Mouse (Mus musculus): ENCODE measurements around the gene Acsm5. TPM values are rescaled to one million over a fixed set of nuclear protein-coding genes. Genes with fewer than 3 reads are reported as not detected.
"Not testable (repeated sequence)": the region's sequence is repeated elsewhere in the genome, so short reads cannot be mapped to it uniquely, and the experiment has no call there.

Acsm5 gene
- polyA plus RNA-seq, 1 experiment from 2014 or later, result not detected

DNA sequence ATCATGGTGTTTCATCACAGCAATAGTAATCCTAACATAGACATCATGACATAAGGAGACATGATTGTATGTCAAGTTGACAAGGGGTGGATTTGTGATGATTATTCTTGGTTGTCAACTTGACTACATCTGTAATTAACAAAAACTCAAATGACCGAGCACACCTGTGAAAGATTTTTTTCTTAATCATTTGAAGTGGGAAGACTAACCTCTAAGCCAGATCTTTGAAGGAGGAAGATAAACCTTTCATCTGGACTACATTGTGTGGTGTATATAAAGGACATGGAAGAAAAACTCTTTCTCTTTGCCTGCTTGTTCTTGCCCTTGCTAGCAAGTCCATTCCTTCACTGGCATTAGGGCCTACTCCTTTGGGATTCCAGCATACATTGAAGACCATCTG, 34.8 kb downstream of the Acsm5 start, which contains the start of gene Acsm2:
Gene Acsm2, plus strand, starts transcription at position 301 of the 400 bp plus-strand sequence.
- Histone ChIP-seq H3K36me3 (replicated peaks; ENCODE audit: control insufficient read depth, insufficient read depth, low read depth, low read length) (no peaks in the 10 kb centered on the region), H3K4me2 (ENCODE audit: low read depth, low read length) (no peak within 1 kb of the TSS), H3K9ac (replicated peaks; ENCODE audit: low read length) (no peak within 1 kb of the TSS), H3K27me3 (ENCODE audit: control insufficient read depth, insufficient read depth, low read length) (no peaks in the 10 kb centered on the region), H3K27ac (replicated peaks; ENCODE audit: low read depth, low read length) (no peak within 1 kb of the TSS), H3K4me1 (ENCODE audit: control insufficient read depth, insufficient read depth, low read length) (no peaks in the 10 kb centered on the region), H3K9me3 (replicated peaks; ENCODE audit: control insufficient read depth, low read length) (no peaks in the 10 kb centered on the region), H3K4me3 (ENCODE audit: low read depth, low read length) (no peak within 1 kb of the TSS)
- WGBS, result 75% methylated on average over 1 of the region's 1 CpGs
- ATAC-seq (replicated peaks; ENCODE audit: insufficient number of reproducible peaks, low FRiP score, low TSS enrichment, low read depth), result no peak
- DNase-seq (ENCODE audit: low spot score), result no peak

- H3K36me3 ChIP-seq (replicated peaks; ENCODE audit: control insufficient read depth, insufficient read depth, low read depth, low read length), result no peaks in the 10 kb centered on the region
- H3K4me3 ChIP-seq (ENCODE audit: low read depth, low read length), result no peak overlapping the region
- H3K4me1 ChIP-seq (ENCODE audit: control insufficient read depth, insufficient read depth, low read length), result no peaks in the 10 kb centered on the region
- ATAC-seq (replicated peaks; ENCODE audit: insufficient number of reproducible peaks, low FRiP score, low TSS enrichment, low read depth), result no peak
- DNase-seq (ENCODE audit: low spot score), result no peak
- H3K9ac ChIP-seq (replicated peaks; ENCODE audit: low read length), result no peak overlapping the region
- H3K9me3 ChIP-seq (replicated peaks; ENCODE audit: control insufficient read depth, low read length), result no peaks in the 10 kb centered on the region
- no peak overlapping the region for H3K27ac ChIP-seq (replicated peaks; ENCODE audit: low read depth, low read length)
- H3K4me2 ChIP-seq (ENCODE audit: low read depth, low read length), result no peak overlapping the region
- WGBS, result 91% methylated on average over 3 of the region's 3 CpGs
- no peaks in the 10 kb centered on the region for H3K27me3 ChIP-seq (ENCODE audit: control insufficient read depth, insufficient read depth, low read length)
Measured at GRCm38 (mm10) chr7:119559789-119560451, 40.7 kb downstream of the Acsm5 start.

GRCm38 (mm10) chr7:119560452-119560835, 41.2 kb downstream of the Acsm5 start:
- no peak overlapping the region for H3K4me3 ChIP-seq (ENCODE audit: low read depth, low read length)
- H3K9me3 ChIP-seq (replicated peaks; ENCODE audit: control insufficient read depth, low read length), result no peaks in the 10 kb centered on the region
- DNase-seq (ENCODE audit: low spot score), result no peak
- no peaks in the 10 kb centered on the region for H3K36me3 ChIP-seq (replicated peaks; ENCODE audit: control insufficient read depth, insufficient read depth, low read depth, low read length)
- no peak for ATAC-seq (replicated peaks; ENCODE audit: insufficient number of reproducible peaks, low FRiP score, low TSS enrichment, low read depth)
- no peak overlapping the region for H3K4me2 ChIP-seq (ENCODE audit: low read depth, low read length)
- no peak overlapping the region for H3K9ac ChIP-seq (replicated peaks; ENCODE audit: low read length)
- no peak overlapping the region for H3K27ac ChIP-seq (replicated peaks; ENCODE audit: low read depth, low read length)
- H3K27me3 ChIP-seq (ENCODE audit: control insufficient read depth, insufficient read depth, low read length), result no peaks in the 10 kb centered on the region
- WGBS, result 82% methylated on average over 3 of the region's 3 CpGs
- no peaks in the 10 kb centered on the region for H3K4me1 ChIP-seq (ENCODE audit: control insufficient read depth, insufficient read depth, low read length)

DNA sequence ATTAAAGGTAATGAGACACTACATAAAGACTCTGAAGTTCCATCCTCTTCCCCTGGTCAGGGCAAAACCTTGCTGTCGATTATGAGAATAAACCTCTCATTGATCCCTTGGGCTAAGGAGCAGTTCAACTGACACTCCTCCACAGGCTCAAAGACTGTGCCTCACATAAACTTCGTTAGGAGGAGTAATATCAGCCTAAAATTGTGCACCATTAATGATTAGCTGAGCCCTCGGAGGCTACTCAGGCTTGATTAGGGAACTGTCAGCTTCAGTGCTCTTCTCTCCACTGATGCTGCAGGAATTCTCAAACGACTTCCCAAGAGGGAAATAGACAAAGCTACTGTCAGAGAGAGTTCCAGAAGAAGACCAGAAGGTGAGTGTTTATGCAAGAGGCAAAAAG, 42.2 kb downstream of the Acsm5 start:
- 60% methylated on average over 4 of the region's 4 CpGs for WGBS
- H3K4me2 ChIP-seq (ENCODE audit: low read depth, low read length), result no peak overlapping the region
- H3K9me3 ChIP-seq (replicated peaks; ENCODE audit: control insufficient read depth, low read length), result no peaks in the 10 kb centered on the region
- no peaks in the 10 kb centered on the region for H3K4me1 ChIP-seq (ENCODE audit: control insufficient read depth, insufficient read depth, low read length)
- H3K27ac ChIP-seq (replicated peaks; ENCODE audit: low read depth, low read length), result no peak overlapping the region
- DNase-seq (ENCODE audit: low spot score) (no peak), ATAC-seq (replicated peaks; ENCODE audit: insufficient number of reproducible peaks, low FRiP score, low TSS enrichment, low read depth) (no peak)
- H3K9ac ChIP-seq (replicated peaks; ENCODE audit: low read length), result no peak overlapping the region
- H3K4me3 ChIP-seq (ENCODE audit: low read depth, low read length), result no peak overlapping the region
- no peaks in the 10 kb centered on the region for H3K36me3 ChIP-seq (replicated peaks; ENCODE audit: control insufficient read depth, insufficient read depth, low read depth, low read length)
- no peaks in the 10 kb centered on the region for H3K27me3 ChIP-seq (ENCODE audit: control insufficient read depth, insufficient read depth, low read length)

GRCm38 (mm10) chr7:119562476-119562875, 43.2 kb downstream of the Acsm5 start:
- 95% methylated on average over 2 of the region's 2 CpGs for WGBS
- H3K27ac ChIP-seq (replicated peaks; ENCODE audit: low read depth, low read length); H3K27me3 ChIP-seq (ENCODE audit: control insufficient read depth, insufficient read depth, low read length); H3K36me3 ChIP-seq (replicated peaks; ENCODE audit: control insufficient read depth, insufficient read depth, low read depth, low read length); H3K4me3 ChIP-seq (ENCODE audit: low read depth, low read length); DNase-seq (ENCODE audit: low spot score); H3K9ac ChIP-seq (replicated peaks; ENCODE audit: low read length); ATAC-seq (replicated peaks; ENCODE audit: insufficient number of reproducible peaks, low FRiP score, low TSS enrichment, low read depth); H3K4me2 ChIP-seq (ENCODE audit: low read depth, low read length); H3K4me1 ChIP-seq (ENCODE audit: control insufficient read depth, insufficient read depth, low read length); H3K9me3 ChIP-seq (replicated peaks; ENCODE audit: control insufficient read depth, low read length): not testable (repeated sequence)

- DNase-seq (ENCODE audit: low spot score) (no peak), ATAC-seq (replicated peaks; ENCODE audit: insufficient number of reproducible peaks, low FRiP score, low TSS enrichment, low read depth) (no peak)
- no peak overlapping the region for H3K27ac ChIP-seq (replicated peaks; ENCODE audit: low read depth, low read length)
- no peak overlapping the region for H3K4me2 ChIP-seq (ENCODE audit: low read depth, low read length)
- H3K9me3 ChIP-seq (replicated peaks; ENCODE audit: control insufficient read depth, low read length), result no peaks in the 10 kb centered on the region
- no peak overlapping the region for H3K9ac ChIP-seq (replicated peaks; ENCODE audit: low read length)
- no peaks in the 10 kb centered on the region for H3K36me3 ChIP-seq (replicated peaks; ENCODE audit: control insufficient read depth, insufficient read depth, low read depth, low read length)
- H3K4me1 ChIP-seq (ENCODE audit: control insufficient read depth, insufficient read depth, low read length), result no peaks in the 10 kb centered on the region
- no peaks in the 10 kb centered on the region for H3K27me3 ChIP-seq (ENCODE audit: control insufficient read depth, insufficient read depth, low read length)
- H3K4me3 ChIP-seq (ENCODE audit: low read depth, low read length), result no peak overlapping the region
- 80% methylated on average over 3 of the region's 3 CpGs for WGBS
Measured at GRCm38 (mm10) chr7:119594530-119595107, 75.4 kb downstream of the Acsm5 start.

Other genes with a start within 250 kb of the Acsm5 start
- gene Gp2, start 60.2 kb upstream of the Acsm5 start, polyA plus RNA-seq (2014; fragmentation: Nextera tagmentation; extraction: Ambion mirVana), result not detected in 2 replicates
- gene Umod, start 40.2 kb upstream of the Acsm5 start, polyA plus RNA-seq (2014; fragmentation: Nextera tagmentation; extraction: Ambion mirVana), result not detected in 2 replicates
- gene Pdilt, start 4.0 kb downstream of the Acsm5 start, polyA plus RNA-seq (2014; fragmentation: Nextera tagmentation; extraction: Ambion mirVana), result not detected in 2 replicates
- gene Acsm2, start 34.9 kb downstream of the Acsm5 start, polyA plus RNA-seq (2014; fragmentation: Nextera tagmentation; extraction: Ambion mirVana), result not detected in 2 replicates
- not detected in 2 replicates for gene Acsm1, start 87.6 kb downstream of the Acsm5 start, polyA plus RNA-seq (2014; fragmentation: Nextera tagmentation; extraction: Ambion mirVana)
- gene Acsm4, start 170.6 kb downstream of the Acsm5 start, polyA plus RNA-seq (2014; fragmentation: Nextera tagmentation; extraction: Ambion mirVana), result 4.0 and 8.3 TPM in 2 replicates
- gene Thumpd1, start 201.3 kb downstream of the Acsm5 start, polyA plus RNA-seq (2014; fragmentation: Nextera tagmentation; extraction: Ambion mirVana), result 110 and 114 TPM in 2 replicates
- 0.21 TPM in 1 of 2 replicates, not detected in the other for gene Acsm3, start 241.5 kb downstream of the Acsm5 start, polyA plus RNA-seq (2014; fragmentation: Nextera tagmentation; extraction: Ambion mirVana)

All from embryonic facial prominence, embryonic 11.5 days (tissue).